Mouse (Mus musculus): ENCODE data around the gene Mrc1. TPM values are rescaled to one million over a fixed set of nuclear protein-coding genes. Genes with fewer than 3 reads are reported as not detected.

The Mrc1 gene
- total RNA-seq, 2 experiments from 2014 or later, result 28.7 to 33.3 TPM

Small RNAs within 50 kb of the gene (microRNA-seq; reads per million reads assigned to microRNA genes)
- 8.4 reads per million, percentile 21 among the genes with 10 or more reads in this experiment for gene Mir511

Other genes starting within 250 kb of the Mrc1 start
- 10 to 100 TPM; 35.0 to 43.6 TPM for gene Hacd1, start 173.3 kb upstream of the Mrc1 start, total RNA-seq (2021)
- 10 to 100 TPM; 52.5 to 54.9 TPM for gene Stam, start 155.3 kb upstream of the Mrc1 start, total RNA-seq (2021)
- under 1 TPM; 0.17 TPM for gene Tmem236, start 54.9 kb upstream of the Mrc1 start, total RNA-seq (2021)
- under 1 TPM in 1 of 2 experiments, not detected in 1; 0.14 TPM for gene Slc39a12, start 158.9 kb downstream of the Mrc1 start, total RNA-seq (2021)